Mouse (Mus musculus) ES-E14 (cell line): ENCODE data around the gene Ppp4r3b. TPM values are rescaled to one million over a fixed set of nuclear protein-coding genes. Genes with fewer than 3 reads are reported as not detected.

ENCODE experiments used
- DNase-seq: peaks from one replicate; pipeline ENCODE4 v3.0.0-alpha.2; 2013; ENCODE audit warnings: low read depth, low spot score
- H3K27ac ChIP-seq: 2 replicates; pipeline ENCODE4 v1.5.1; 2012; ENCODE audit warnings: low read depth, mild to moderate bottlenecking, low read length, moderate library complexity, mixed read lengths; ENCODE audit not compliant: poor library complexity, insufficient read depth, severe bottlenecking
- H3K36me3 ChIP-seq: 2 replicates; pipeline ENCODE4 v1.6.1; 2012; ENCODE audit warnings: mild to moderate bottlenecking, low read length, moderate library complexity, mixed read lengths; ENCODE audit not compliant: control insufficient read depth, poor library complexity, insufficient read depth, severe bottlenecking
- H3K4me1 ChIP-seq, 2 experiments: fragments of 150-350 bp in 1 of 2; sonication (generic) in 1 of 2; 2 replicates each; pipeline ENCODE4 v1.6.1; 2012; ENCODE audit warnings: low read length in 2 of 2, mild to moderate bottlenecking in 1 of 2, mixed read lengths in 1 of 2; ENCODE audit not compliant: control insufficient read depth in 2 of 2, insufficient read depth in 2 of 2, poor library complexity in 1 of 2
- H3K4me3 ChIP-seq, 2 experiments: fragments of 150-350 bp in 1 of 2; sonication (generic) in 1 of 2; 2 replicates each; pipeline ENCODE4 v1.5.1; 2012; ENCODE audit warnings: low read length in 2 of 2, low read depth in 1 of 2, mild to moderate bottlenecking in 1 of 2, mixed read lengths in 1 of 2; ENCODE audit not compliant: insufficient read depth in 1 of 2, poor library complexity in 1 of 2, severe bottlenecking in 1 of 2
- H3K9ac ChIP-seq: 2 replicates; pipeline ENCODE4 v1.6.1; 2012; ENCODE audit warnings: low read depth, mild to moderate bottlenecking, low read length, mixed read lengths; ENCODE audit not compliant: poor library complexity, insufficient read depth, severe bottlenecking
- H3K9me3 ChIP-seq: fragments of 150-350 bp; sonication (generic); 2 replicates; pipeline ENCODE4 v1.6.1; 2012; ENCODE audit warnings: low read depth, mild to moderate bottlenecking, low read length; ENCODE audit not compliant: control insufficient read depth, insufficient read depth
- CHD2 ChIP-seq: IDR thresholded peaks from 2 replicates; pipeline ENCODE4 v1.6.1; 2014; ENCODE audit warnings: mild to moderate bottlenecking, low read depth, low read length, inconsistent platforms
- HCFC1 ChIP-seq: IDR thresholded peaks from 2 replicates; pipeline ENCODE4 v1.6.1; 2012; ENCODE audit warnings: low read length, inconsistent platforms, borderline replicate concordance; ENCODE audit not compliant: insufficient read depth
- MAFK ChIP-seq: IDR thresholded peaks from 2 replicates; pipeline ENCODE4 v1.6.1; 2014; ENCODE audit warnings: mild to moderate bottlenecking, low read depth, low read length, inconsistent platforms; ENCODE audit not compliant: insufficient read depth
- ZC3H11A ChIP-seq: IDR thresholded peaks from 2 replicates; pipeline ENCODE4 v1.6.1; 2012; ENCODE audit warnings: low read depth, mild to moderate bottlenecking, inconsistent platforms, low read length, borderline replicate concordance
- ZNF384 ChIP-seq: IDR thresholded peaks from 2 replicates; pipeline ENCODE4 v1.6.1; 2012; ENCODE audit warnings: low read depth, low read length, inconsistent platforms
- in situ Hi-C, 2 experiments: fragments of 600-800 bp; cut with MboI; formaldehyde crosslinking; loops; one replicate each; pipeline ENCODE4 v1.15.1; 2025; ENCODE audit warnings: low sequenced_read_pairs in 2 of 2, inconsistent platforms in 1 of 2; ENCODE audit not compliant: unreplicated experiment in 2 of 2
- total RNA-seq: library from RNA; depleted of rRNA; stranded (reverse); fragments of 300-350 nt; gene quantifications from 2 replicates; pipeline ENCODE4 v1.2.3, GENCODE M21; 2012

Gene Ppp4r3b
- total RNA-seq, 1 experiment, result 58.8 TPM

DNA sequence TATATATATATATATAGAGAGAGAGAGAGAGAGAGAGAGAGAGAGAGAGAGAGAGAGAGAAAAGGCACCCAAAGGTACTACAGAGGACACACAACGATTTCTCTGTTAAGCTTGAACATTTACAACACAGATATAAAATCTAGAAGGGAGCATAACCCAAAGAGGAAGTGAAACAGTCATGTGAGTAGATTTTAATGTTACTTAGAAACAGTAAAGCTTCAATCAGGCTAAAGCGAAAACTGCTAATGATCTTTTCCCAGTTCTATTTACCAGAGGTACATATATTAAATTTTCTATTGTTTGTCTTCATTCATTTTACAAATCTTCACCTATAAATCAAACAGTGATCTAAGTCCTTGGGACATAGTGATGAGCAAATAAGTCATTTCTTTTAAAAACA lies 23.8 kb upstream of the Ppp4r3b start:
- no peak for DNase-seq
- H3K4me3 ChIP-seq, result no peak overlapping the region
- H3K36me3 ChIP-seq, result peaks cover 5% of the 10 kb centered on the region
- TF ChIP-seq HCFC1 (no peak), ZNF384 (no peak), MAFK (no peak), CHD2 (no peak), ZC3H11A (no peak)
- H3K9me3 ChIP-seq, result no peaks in the 10 kb centered on the region
- no peak overlapping the region for H3K27ac ChIP-seq
- H3K4me1 ChIP-seq, result no peaks in the 10 kb centered on the region
- H3K9ac ChIP-seq, result no peak overlapping the region
- in situ Hi-C loops, result no loop called here

DNA sequence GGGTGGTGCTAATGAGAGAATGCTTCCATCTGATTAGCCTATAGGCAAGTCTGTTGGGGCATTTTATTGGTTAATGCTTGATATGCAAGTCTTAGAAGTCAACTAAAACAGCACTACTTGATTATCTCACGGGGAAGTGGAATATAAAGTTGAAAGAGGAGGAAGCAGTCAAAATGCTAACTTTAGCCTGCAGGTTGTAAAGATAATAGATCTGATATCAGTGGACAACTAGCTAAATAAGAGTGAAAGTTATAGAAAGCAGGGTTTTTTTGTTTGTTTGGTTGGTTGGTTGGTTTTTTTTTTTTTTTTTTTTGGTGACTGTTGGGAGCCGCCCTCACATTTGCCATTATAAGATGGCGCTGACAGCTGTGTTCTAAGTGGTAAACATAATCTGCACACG lies 9.1 kb upstream of the Ppp4r3b start:
- in situ Hi-C loops, result no loop called here
- peaks cover 6% of the 10 kb centered on the region for H3K36me3 ChIP-seq

DNA sequence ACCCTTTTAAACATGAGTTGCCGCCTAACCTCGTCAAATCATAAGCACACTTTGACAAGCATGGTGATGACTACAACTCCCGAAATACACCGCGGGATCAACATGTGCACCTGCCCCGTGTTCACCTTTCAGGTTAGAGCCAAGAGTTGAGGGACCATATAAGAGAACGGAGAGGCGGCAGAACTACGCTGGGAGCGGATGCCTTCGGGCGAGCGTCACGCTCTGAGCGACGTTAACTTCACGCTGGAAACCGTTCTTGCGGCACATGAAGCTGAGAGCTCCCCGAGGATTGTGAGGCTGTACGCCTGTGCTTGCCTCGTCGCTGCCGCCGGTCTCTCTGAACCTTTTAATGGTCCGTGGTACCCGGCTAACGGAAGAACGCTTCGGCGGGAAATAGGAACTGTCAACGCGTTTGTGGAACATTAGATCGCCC lies 715 bp upstream of the Ppp4r3b start:
- peak overlapping the region; percentile 76 to 82 for H3K4me3 ChIP-seq
- DNase-seq, result peak; percentile 34
- no peaks in the 10 kb centered on the region for H3K9me3 ChIP-seq
- peak overlapping the region; percentile 83 for H3K9ac ChIP-seq
- in situ Hi-C loops, result no loop called here
- H3K27ac ChIP-seq, result peak overlapping the region; percentile 27; the same call in 1 of the 2 replicates
- H3K4me1 ChIP-seq, result peaks cover 2 to 3% of the 10 kb centered on the region in 2 experiments; a peak in 2 of 4 replicates
- H3K36me3 ChIP-seq, result no peaks in the 10 kb centered on the region
- TF ChIP-seq ZC3H11A, result no peak
- peak; percentile 85 for TF ChIP-seq HCFC1
- no peak for TF ChIP-seq ZNF384
- no peak for TF ChIP-seq MAFK
- TF ChIP-seq CHD2, result no peak

More for the DNA sequence above, 9.1 kb upstream of the Ppp4r3b start:
- TF ChIP-seq HCFC1 (no peak), ZC3H11A (no peak), CHD2 (no peak), ZNF384 (no peak), MAFK (no peak)
- no peak overlapping the region for H3K27ac ChIP-seq
- H3K4me3 ChIP-seq, result no peak overlapping the region
- H3K9me3 ChIP-seq, result peaks cover 9% of the 10 kb centered on the region
- no peak overlapping the region for H3K9ac ChIP-seq
- no peak for DNase-seq
- H3K4me1 ChIP-seq, result no peaks in the 10 kb centered on the region

DNA sequence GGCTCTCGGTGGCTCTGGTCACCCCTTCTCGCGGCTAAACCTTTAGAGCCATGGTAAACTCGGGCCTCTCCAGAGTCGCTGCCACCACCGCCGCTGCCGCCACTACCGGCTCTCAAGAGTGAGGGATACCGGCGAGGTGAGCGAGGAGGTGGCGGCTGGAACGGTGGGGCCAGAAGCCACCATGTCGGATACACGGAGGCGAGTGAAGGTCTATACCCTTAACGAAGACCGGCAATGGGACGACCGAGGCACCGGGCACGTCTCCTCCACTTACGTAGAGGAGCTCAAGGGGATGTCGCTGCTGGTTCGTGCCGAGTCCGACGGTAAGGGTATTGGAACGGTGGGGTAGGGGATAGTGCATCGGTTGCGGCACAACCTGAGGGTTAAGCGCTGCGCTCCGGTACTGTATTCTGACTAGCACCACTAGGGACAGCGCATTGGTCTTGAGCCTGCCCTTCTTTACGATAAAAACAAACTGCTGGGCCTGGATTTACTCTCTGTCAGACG lies 488 bp downstream of the Ppp4r3b start:
- Histone ChIP-seq H3K9me3 (no peaks in the 10 kb centered on the region), H3K4me3 (peak overlapping the region; percentile 89 to 98), H3K36me3 (no peaks in the 10 kb centered on the region), H3K27ac (peak overlapping the region; percentile 84), H3K4me1 (peaks cover 2 to 3% of the 10 kb centered on the region in 2 experiments; a peak in 2 of 4 replicates), H3K9ac (peak overlapping the region; percentile 99)
- TF ChIP-seq HCFC1 (0 out of 2 replicates have a peak, but pooled peaks have one; percentile 12), MAFK (no peak), ZC3H11A (no peak)
- in situ Hi-C loops, result no loop called here
- peak; percentile 46 for DNase-seq
